Mouse (Mus musculus) heart, embryonic 11.5 days (tissue): ENCODE measurements around the gene Nxnl1. TPM values are rescaled to one million over a fixed set of nuclear protein-coding genes. Genes with fewer than 3 reads are reported as not detected.

Source experiments
- ATAC-seq: fragments of 200-750 bp; cut with Nextera tagmentation; replicated peaks from 2 replicates; pipeline ENCODE4 v1.8.0; 2017; ENCODE audit warnings: moderate library complexity; ENCODE audit not compliant: insufficient number of reproducible peaks, low FRiP score, low TSS enrichment
- H3K27ac ChIP-seq: fragments of 300-500 bp; sonication (generic); 2 replicates; pipeline ENCODE4 v1.5.1; 2014; ENCODE audit warnings: mild to moderate bottlenecking, low read depth, low read length
- H3K27me3 ChIP-seq: fragments of 300-500 bp; sonication (generic); 2 replicates; pipeline ENCODE4 v1.6.1; 2014; ENCODE audit warnings: mild to moderate bottlenecking, low read length, mixed read lengths; ENCODE audit not compliant: control insufficient read depth, insufficient read depth
- H3K36me3 ChIP-seq: fragments of 300-500 bp; sonication (generic); 2 replicates; pipeline ENCODE4 v1.6.1; 2014; ENCODE audit warnings: mild to moderate bottlenecking, low read length, moderate library complexity, mixed read lengths; ENCODE audit not compliant: control insufficient read depth, insufficient read depth
- H3K4me1 ChIP-seq: fragments of 300-500 bp; sonication (generic); 2 replicates; pipeline ENCODE4 v1.6.1; 2014; ENCODE audit warnings: low read length; ENCODE audit not compliant: control insufficient read depth, insufficient read depth
- H3K4me2 ChIP-seq: fragments of 300-500 bp; sonication (generic); 2 replicates; pipeline ENCODE4 v1.6.1; 2014; ENCODE audit warnings: mild to moderate bottlenecking, moderate library complexity
- H3K4me3 ChIP-seq: fragments of 300-500 bp; sonication (generic); 2 replicates; pipeline ENCODE4 v1.5.1; 2014; ENCODE audit warnings: low read depth, low read length
- H3K9ac ChIP-seq: fragments of 300-500 bp; sonication (generic); 2 replicates; pipeline ENCODE4 v1.6.1; 2014; ENCODE audit warnings: mild to moderate bottlenecking, low read depth, low read length, moderate library complexity
- H3K9me3 ChIP-seq: fragments of 300-500 bp; sonication (generic); replicated peaks from 2 replicates; pipeline ENCODE4 v1.6.1; 2016; ENCODE audit warnings: low read length; ENCODE audit not compliant: control insufficient read depth
- WGBS: fragments of 180-500 bp; shearing (Covaris S2); extraction: QIAGEN DNeasy Blood & Tissue Kit; methylation state at CpG from one replicate; pipeline ENCODE4 v1.1.7; 2014; ENCODE audit not compliant: insufficient replicate concordance; 5-methylcytosine and 5-hydroxymethylcytosine counted together
- polyA plus RNA-seq: library from polyadenylated mRNA; unstranded; fragments of >200 nt; fragmentation: Nextera tagmentation; extraction: Ambion mirVana; gene quantifications from 2 replicates; pipeline ENCODE4 v1.2.1, GENCODE M21; 2014

The Nxnl1 gene
- polyA plus RNA-seq = not detected in 2 replicates

DNA sequence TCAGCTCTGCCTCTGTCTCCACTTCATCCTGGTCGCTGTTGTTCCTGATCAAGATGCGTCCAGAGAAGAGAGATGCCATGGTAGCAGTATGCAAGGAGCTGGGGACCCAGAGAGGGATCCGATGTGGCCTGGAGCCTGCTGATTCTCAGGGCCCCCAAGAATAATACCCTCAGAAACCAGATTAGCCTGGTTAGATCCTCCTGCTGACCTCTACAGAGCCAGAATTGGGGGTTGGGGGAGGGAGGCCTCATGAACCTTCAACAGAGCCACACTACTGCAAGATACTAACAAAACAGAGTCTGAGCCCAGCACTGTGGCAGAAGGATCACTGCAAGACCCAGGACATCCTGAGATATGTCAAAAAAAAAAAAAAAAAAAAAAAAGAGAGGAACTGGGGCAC lies at the start of gene Nxnl1:
Gene Nxnl1 (minus strand): TSS at position 101 of the 400 bp plus-strand sequence.
- no peak within 1 kb of the TSS for H3K27ac ChIP-seq
- peaks cover 12% of the 10 kb centered on the region for H3K4me1 ChIP-seq
- 0 out of 2 replicates have a peak, but pooled peaks cover 3% of the 10 kb centered on the region for H3K9me3 ChIP-seq
- ATAC-seq = no peak
- H3K4me2 ChIP-seq = no peak within 1 kb of the TSS
- peaks cover 42% of the 10 kb centered on the region for H3K27me3 ChIP-seq
- no peak within 1 kb of the TSS for H3K4me3 ChIP-seq
- H3K36me3 ChIP-seq = peaks cover 2% of the 10 kb centered on the region; the same call in 1 of the 2 replicates
- 58% methylated on average over 3 of the region's 3 CpGs for WGBS
- H3K9ac ChIP-seq = no peak within 1 kb of the TSS

- H3K27me3 ChIP-seq = no peaks in the 10 kb centered on the region
- WGBS = 52% methylated on average over 4 of the region's 4 CpGs
- no peak overlapping the region for H3K27ac ChIP-seq
- no peak overlapping the region for H3K4me2 ChIP-seq
- peaks cover 29% of the 10 kb centered on the region for H3K36me3 ChIP-seq
- no peak overlapping the region for H3K9ac ChIP-seq
- no peak for ATAC-seq
- no peaks in the 10 kb centered on the region for H3K9me3 ChIP-seq
- no peak overlapping the region for H3K4me3 ChIP-seq
- peaks cover 9% of the 10 kb centered on the region for H3K4me1 ChIP-seq
These were observed 47.0 kb upstream of the Nxnl1 start for GRCm38 (mm10) chr8:71613418-71613817.

DNA sequence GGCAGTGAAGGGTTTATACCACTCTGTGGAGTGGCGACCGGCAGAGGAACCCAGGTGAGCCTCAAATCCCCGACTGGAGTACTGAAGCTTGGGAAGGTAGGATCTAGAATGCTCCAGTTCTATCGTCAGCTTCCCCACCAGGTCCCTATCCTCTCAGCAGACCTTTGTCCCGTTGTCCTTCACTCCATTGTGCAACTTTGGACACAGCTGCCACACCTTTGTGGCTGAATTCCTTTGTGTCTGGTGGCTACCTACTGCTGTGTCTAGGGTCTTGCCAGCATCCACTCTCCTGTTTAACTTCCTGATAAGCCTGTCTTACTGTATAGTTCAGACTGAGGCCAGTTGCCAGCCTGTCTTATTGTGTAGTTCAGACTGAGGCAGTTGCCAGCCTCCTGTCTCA lies 45.7 kb upstream of the Nxnl1 start:
- Histone ChIP-seq H3K9me3 (no peaks in the 10 kb centered on the region), H3K9ac (peak overlapping the region; percentile 90), H3K4me3 (peak overlapping the region; percentile 87), H3K4me2 (peak overlapping the region; percentile 76), H3K27ac (no peak overlapping the region), H3K36me3 (peaks cover 19% of the 10 kb centered on the region), H3K4me1 (peaks cover 9% of the 10 kb centered on the region), H3K27me3 (no peaks in the 10 kb centered on the region)
- ATAC-seq = no peak
- 40% methylated on average over 5 of the region's 5 CpGs for WGBS

DNA sequence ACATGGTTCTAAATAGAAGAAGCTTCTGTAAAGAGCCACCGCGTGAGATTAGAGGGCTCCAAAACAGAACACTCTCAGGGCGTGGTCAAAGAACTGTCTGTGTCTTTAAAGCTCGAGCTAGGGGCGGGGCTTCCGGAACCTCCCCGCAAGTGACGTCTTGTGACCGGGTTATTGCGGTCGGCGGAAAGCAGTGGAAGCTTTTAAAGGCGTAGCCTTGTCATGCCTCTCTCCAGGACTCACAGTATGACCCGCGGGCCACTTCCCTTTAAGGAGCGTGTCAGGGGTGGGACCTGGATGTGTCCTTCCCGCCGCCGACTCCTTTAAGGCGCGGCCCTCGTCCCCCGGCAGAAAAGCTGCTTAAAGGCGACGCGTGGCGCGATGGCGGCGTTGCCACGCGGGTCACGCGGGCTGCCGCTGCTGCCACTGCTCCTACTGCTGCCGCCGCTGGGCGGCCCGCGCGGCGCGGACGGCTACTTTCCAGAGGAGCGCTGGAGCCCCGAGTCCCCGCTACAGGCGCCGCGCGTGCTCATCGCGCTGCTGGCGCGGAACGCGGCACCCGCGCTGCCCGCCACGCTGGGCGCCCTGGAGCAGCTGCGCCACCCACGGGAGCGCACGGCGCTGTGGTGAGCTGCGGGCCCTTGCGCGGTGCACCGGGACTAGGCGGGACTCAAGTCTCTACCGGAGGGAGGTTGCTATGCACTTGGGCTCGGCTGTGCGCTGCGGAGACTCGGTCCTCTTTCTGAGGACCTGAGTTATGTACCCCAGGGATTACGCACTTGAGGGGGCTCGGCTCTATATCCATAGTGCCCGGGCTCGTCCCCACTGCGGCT lies 44.6 kb upstream of the Nxnl1 start, which contains the start of gene Colgalt1:
Gene Colgalt1 (plus strand): TSS at position 177 of the 830 bp plus-strand sequence.
- under 1% methylated on average over 76 of the region's 82 CpGs for WGBS

DNA sequence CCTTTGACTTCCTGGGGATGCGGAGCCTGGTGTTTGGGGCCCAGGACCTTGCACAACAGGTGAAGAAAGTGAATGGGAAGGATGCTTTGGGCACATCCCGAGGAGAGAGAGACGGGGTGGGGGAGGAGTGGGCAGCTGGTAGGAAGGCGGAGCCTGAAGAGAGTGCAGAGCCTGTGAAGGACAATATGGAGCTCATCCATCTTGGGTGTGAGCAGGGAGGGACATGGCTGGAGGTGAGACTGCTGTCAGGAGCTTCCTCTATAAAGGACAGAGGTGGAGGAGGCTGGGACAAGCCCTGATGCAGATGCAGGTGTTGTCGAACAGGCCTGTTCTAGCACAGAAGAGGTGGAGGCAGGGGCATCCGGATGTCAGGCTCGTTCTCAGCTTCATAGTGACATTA lies 37.6 kb upstream of the Nxnl1 start:
- no peak overlapping the region for H3K27ac ChIP-seq
- no peaks in the 10 kb centered on the region for H3K9me3 ChIP-seq
- H3K4me3 ChIP-seq = no peak overlapping the region
- peaks cover 46% of the 10 kb centered on the region for H3K27me3 ChIP-seq
- no peak overlapping the region; the same call in 1 of the 2 replicates for H3K4me2 ChIP-seq
- 54% methylated on average over 7 of the region's 7 CpGs for WGBS
- H3K36me3 ChIP-seq = peaks cover 2% of the 10 kb centered on the region; the same call in 1 of the 2 replicates
- 0 out of 2 replicates have a peak, but pooled peaks cover 3% of the 10 kb centered on the region for H3K4me1 ChIP-seq
- no peak for ATAC-seq
- H3K9ac ChIP-seq = no peak overlapping the region

More for the DNA sequence above, 44.6 kb upstream of the Nxnl1 start, which contains the start of gene Colgalt1:
- Histone ChIP-seq H3K9me3 (no peaks in the 10 kb centered on the region), H3K27me3 (no peaks in the 10 kb centered on the region), H3K9ac (peak within 1 kb of the TSS; percentile 90), H3K4me2 (peak within 1 kb of the TSS; percentile 76), H3K36me3 (peaks cover 13% of the 10 kb centered on the region), H3K4me1 (peaks cover 9% of the 10 kb centered on the region), H3K4me3 (peak within 1 kb of the TSS; percentile 87), H3K27ac (peak within 1 kb of the TSS; percentile 83)
- ATAC-seq = peak; percentile 98

- peaks cover 2% of the 10 kb centered on the region; the same call in 1 of the 2 replicates for H3K36me3 ChIP-seq
- H3K9me3 ChIP-seq = no peaks in the 10 kb centered on the region
- H3K27ac ChIP-seq = no peak overlapping the region
- 0 out of 2 replicates have a peak, but pooled peaks cover 3% of the 10 kb centered on the region for H3K4me1 ChIP-seq
- peak overlapping the region; percentile 34 for H3K4me3 ChIP-seq
- ATAC-seq = peak; percentile 62
- peak overlapping the region; percentile 63 for H3K4me2 ChIP-seq
- 1% methylated on average over 32 of the region's 32 CpGs for WGBS
- H3K9ac ChIP-seq = no peak overlapping the region
- peaks cover 47% of the 10 kb centered on the region for H3K27me3 ChIP-seq
These were observed 36.4 kb upstream of the Nxnl1 start for GRCm38 (mm10) chr8:71602666-71603334.

DNA sequence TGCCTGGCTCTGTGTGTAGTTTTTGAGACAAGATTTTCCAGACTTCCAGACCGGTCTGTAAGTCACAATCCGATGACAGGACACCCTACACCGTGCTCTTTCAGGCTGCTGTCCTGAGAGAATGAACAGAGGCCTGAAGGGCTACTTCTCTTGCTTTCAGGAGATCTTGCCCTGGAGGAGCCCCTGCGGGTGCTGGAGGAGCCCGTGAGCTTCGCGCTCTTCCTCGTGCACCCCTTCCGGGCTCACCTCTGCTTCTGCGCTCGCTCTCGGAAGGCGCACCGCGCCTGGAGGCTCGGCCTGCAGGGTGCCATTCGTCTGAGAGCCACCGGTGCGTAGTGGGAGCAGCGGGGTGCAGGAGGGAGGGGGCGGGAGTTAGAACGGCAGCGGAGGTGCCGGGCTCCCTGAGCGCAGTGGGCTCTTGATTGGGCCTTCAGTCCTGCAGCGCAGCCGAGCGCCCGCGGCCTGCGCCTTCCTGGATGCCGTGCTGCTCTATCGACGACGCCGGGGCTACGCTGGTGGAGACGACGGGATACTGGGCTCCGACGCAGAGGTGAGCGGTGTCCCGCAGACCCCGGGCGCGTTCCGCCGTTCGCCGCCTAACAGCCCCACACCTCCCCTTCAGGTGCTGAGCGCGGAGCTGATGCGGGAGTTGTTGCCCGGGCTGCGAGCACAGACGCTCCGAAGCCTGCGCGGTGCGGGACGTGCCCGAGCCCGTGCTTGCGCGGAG lies 35.7 kb upstream of the Nxnl1 start:
- peaks cover 47% of the 10 kb centered on the region for H3K27me3 ChIP-seq
- H3K4me1 ChIP-seq = 0 out of 2 replicates have a peak, but pooled peaks cover 3% of the 10 kb centered on the region
- H3K9me3 ChIP-seq = no peaks in the 10 kb centered on the region
- peak overlapping the region; percentile 34 for H3K4me3 ChIP-seq
- no peak overlapping the region for H3K27ac ChIP-seq
- H3K36me3 ChIP-seq = peaks cover 2% of the 10 kb centered on the region; the same call in 1 of the 2 replicates
- peak overlapping the region; percentile 48; the same call in 1 of the 2 replicates for H3K9ac ChIP-seq
- 2% methylated on average over 65 of the region's 65 CpGs for WGBS
- H3K4me2 ChIP-seq = peak overlapping the region; percentile 63
- no peak for ATAC-seq

DNA sequence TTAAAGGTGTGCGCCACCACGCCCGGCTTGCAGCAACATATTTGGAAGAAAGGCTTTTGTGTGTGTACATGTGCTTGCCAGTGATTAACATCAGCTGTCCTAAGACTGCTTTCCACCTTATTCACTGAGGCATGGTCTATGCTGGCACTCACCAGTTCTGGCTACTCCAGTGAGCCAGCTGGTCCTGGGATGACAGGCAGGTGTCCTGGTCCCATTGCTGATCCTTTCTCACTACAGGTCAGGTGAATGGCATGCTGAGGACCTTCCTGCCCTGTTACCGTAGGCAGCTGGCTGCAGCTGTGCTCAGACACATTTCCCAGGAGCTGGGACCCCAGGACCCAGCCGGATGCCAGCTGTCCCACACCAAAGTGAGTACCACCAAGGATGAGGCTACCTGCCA lies 32.4 kb upstream of the Nxnl1 start:
- 91% methylated on average over 5 of the region's 5 CpGs for WGBS
- H3K27ac ChIP-seq = no peak overlapping the region
- peaks cover 43% of the 10 kb centered on the region for H3K27me3 ChIP-seq
- ATAC-seq = no peak
- no peaks in the 10 kb centered on the region for H3K9me3 ChIP-seq
- peaks cover 5% of the 10 kb centered on the region; the same call in 1 of the 2 replicates for H3K4me1 ChIP-seq
- no peak overlapping the region for H3K4me3 ChIP-seq
- peaks cover 2% of the 10 kb centered on the region; the same call in 1 of the 2 replicates for H3K36me3 ChIP-seq
- H3K9ac ChIP-seq = no peak overlapping the region
- no peak overlapping the region for H3K4me2 ChIP-seq
